Mouse (Mus musculus) forebrain, embryonic 12.5 days (tissue): ENCODE data around the gene Vps33a. TPM values are rescaled to one million over a fixed set of nuclear protein-coding genes. Genes with fewer than 3 reads are reported as not detected.
A peak's percentile ranks its signal among the peaks of the same experiment; 100 is the strongest.

ENCODE experiments used
- ATAC-seq: fragments of 200-750 bp; cut with Nextera tagmentation; 2 replicates; pipeline ENCODE4 v1.8.0; 2017; ENCODE audit warnings: moderate TSS enrichment; ENCODE audit not compliant: low FRiP score
- H3K27ac ChIP-seq: fragments of 300-500 bp; sonication (generic); 2 replicates; pipeline ENCODE4 v1.5.1; 2016; ENCODE audit warnings: mild to moderate bottlenecking
- H3K27me3 ChIP-seq: fragments of 300-500 bp; sonication (generic); 2 replicates; pipeline ENCODE4 v1.6.1; 2016; ENCODE audit warnings: mild to moderate bottlenecking
- H3K36me3 ChIP-seq: fragments of 300-500 bp; sonication (generic); replicated peaks from 2 replicates; pipeline ENCODE4 v1.6.1; 2016; ENCODE audit warnings: mild to moderate bottlenecking
- H3K4me1 ChIP-seq: fragments of 300-500 bp; sonication (generic); 2 replicates; pipeline ENCODE4 v1.6.1; 2016
- H3K4me2 ChIP-seq: fragments of 300-500 bp; sonication (generic); 2 replicates; pipeline ENCODE4 v1.6.1; 2016; ENCODE audit warnings: mild to moderate bottlenecking, moderate library complexity
- H3K4me3 ChIP-seq: fragments of 300-500 bp; sonication (generic); replicated peaks from 2 replicates; pipeline ENCODE4 v1.5.1; 2016; ENCODE audit warnings: mild to moderate bottlenecking
- H3K9ac ChIP-seq: fragments of 300-500 bp; sonication (generic); 2 replicates; pipeline ENCODE4 v1.6.1; 2016; ENCODE audit warnings: mild to moderate bottlenecking
- H3K9me3 ChIP-seq: fragments of 300-500 bp; sonication (generic); 2 replicates; pipeline ENCODE4 v1.6.1; 2016
- WGBS: fragments of 180-500 bp; shearing (Covaris S2); methylation state at CpG from one replicate; pipeline ENCODE4 v1.1.7; 2016; 5-methylcytosine and 5-hydroxymethylcytosine counted together
- microRNA-seq: library from miRNA; unstranded; fragments of <30 nt; microRNA quantifications from one replicate; pipeline ENCODE4, GENCODE M21; 2017
- polyA plus RNA-seq: library from polyadenylated mRNA; unstranded; fragments of >200 nt; fragmentation: Nextera tagmentation; extraction: Ambion mirVana; gene quantifications from 2 replicates; pipeline ENCODE4 v1.2.1, GENCODE M21; 2016

Gene Vps33a
- polyA plus RNA-seq, 1 experiment from 2014 or later = 35.8 TPM

DNA sequence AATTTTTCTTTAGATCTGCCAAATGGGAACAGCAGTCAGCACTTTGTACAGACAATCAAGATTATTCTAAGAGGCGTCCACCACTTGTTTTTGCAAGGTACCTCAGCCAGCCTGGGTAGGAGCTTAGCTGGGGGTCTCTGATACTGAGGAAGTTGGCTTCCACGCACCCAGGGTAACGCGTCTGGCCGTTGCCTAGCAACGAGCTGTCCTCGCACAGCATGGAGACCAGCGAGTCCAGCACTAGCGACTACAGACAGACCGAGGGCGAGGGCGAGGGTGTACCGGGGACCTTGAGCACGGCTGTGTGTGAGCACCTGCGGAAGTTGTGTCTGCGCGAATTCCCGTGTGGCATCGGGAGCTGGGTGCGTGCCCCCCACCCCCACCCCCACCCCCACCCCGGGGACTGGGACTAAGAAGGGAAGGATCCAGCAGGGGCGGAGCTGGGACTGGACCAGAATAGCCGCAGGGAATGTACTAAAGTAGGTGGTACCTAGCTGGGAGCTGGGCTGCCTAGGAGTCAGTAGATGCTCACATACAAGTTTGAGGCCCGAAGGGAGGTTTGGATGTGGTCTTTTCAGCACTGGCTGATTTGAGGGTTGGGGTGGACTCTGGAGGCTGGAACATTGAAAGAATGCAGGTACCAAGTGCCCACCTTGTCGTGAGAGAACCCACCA is 83.6 kb downstream of the Vps33a start, which contains the start of the genes Lrrc43 and Il31:
Gene Lrrc43 (plus strand): TSS at position 194 of the 674 bp plus-strand sequence.
Gene Il31 (minus strand): TSS at position 378 of the 674 bp plus-strand sequence.
- ATAC-seq = peak; percentile 69
- Histone ChIP-seq H3K36me3 (no peaks in the 10 kb centered on the region), H3K9ac (peak within 1 kb of the TSS; percentile 33; the same call in 1 of the 2 replicates), H3K27ac (no peak within 1 kb of the TSS), H3K4me2 (peak within 1 kb of the TSS; percentile 56), H3K4me1 (peaks cover 8% of the 10 kb centered on the region), H3K4me3 (peak within 1 kb of the TSS; percentile 25), H3K9me3 (no peaks in the 10 kb centered on the region), H3K27me3 (peaks cover 8% of the 10 kb centered on the region; the same call in 1 of the 2 replicates)
- 6% methylated on average over 25 of the region's 25 CpGs for WGBS

DNA sequence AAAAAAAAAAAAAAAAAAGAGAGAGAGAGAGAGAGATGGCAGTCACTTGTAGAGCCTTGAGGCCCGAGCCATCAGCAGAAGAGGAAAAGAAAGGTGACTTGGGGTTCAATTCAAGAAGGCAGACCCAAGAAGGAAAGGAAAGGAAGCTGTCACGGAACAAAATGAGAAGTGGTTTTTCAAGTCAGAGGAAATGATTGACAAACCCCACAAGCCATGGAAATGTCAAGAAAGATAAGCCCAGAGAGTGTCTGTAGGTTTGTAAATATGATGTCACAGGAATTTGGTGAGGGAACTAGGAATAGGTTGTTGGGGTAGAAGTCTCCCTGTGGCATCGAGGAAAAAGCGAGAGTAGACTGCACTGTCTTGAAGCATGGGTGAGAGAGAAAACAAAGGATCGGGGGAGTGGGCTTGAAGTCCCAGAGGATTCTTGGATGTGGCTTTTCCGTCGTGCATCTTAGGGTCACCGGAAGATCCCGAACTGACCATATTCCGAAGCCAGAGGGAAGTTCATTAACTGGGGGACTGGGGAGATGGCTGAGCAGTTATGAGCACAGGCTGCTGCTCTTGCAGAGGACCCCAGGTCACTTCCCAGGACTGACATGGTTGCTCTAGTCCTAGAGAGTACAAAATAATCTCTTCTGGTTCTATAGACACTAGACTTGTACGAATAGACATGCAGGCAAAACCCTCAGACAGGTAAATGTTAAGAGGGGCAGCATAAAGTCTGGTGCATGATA is 85.0 kb downstream of the Vps33a start:
- Histone ChIP-seq H3K27me3 (peaks cover 8% of the 10 kb centered on the region; the same call in 1 of the 2 replicates), H3K9me3 (no peaks in the 10 kb centered on the region), H3K4me3 (no peak overlapping the region), H3K36me3 (no peaks in the 10 kb centered on the region), H3K4me1 (peaks cover 8% of the 10 kb centered on the region), H3K27ac (no peak overlapping the region), H3K4me2 (no peak overlapping the region), H3K9ac (no peak overlapping the region)
- 90% methylated on average over 11 of the region's 11 CpGs for WGBS
- no peak for ATAC-seq

Small RNA genes lying within 50 kb of the gene (microRNA-seq; reads per million reads assigned to microRNA genes)
- gene Mir7647 = 1.5 reads per million

Other genes with a start within 250 kb of the Vps33a start
- 64.4 and 66.5 TPM in 2 replicates for gene Bcl7a, start 229.2 kb downstream of the Vps33a start, polyA plus RNA-seq
- gene Mlxip, start 178.2 kb downstream of the Vps33a start, polyA plus RNA-seq = 19.0 and 19.8 TPM in 2 replicates
- gene Lrrc43, start 83.7 kb downstream of the Vps33a start, polyA plus RNA-seq = not detected in 2 replicates
- not detected in 2 replicates for gene Il31, start 83.5 kb downstream of the Vps33a start, polyA plus RNA-seq
- gene B3gnt4, start 62.6 kb downstream of the Vps33a start, polyA plus RNA-seq = 1.8 and 2.1 TPM in 2 replicates
- 128 and 135 TPM in 2 replicates for gene Diablo, start 48.9 kb downstream of the Vps33a start, polyA plus RNA-seq
- gene Gm49027, start 47.5 kb downstream of the Vps33a start, polyA plus RNA-seq = 0.38 and 0.69 TPM in 2 replicates
- 72.0 and 72.7 TPM in 2 replicates for gene Clip1, start 111.6 kb upstream of the Vps33a start, polyA plus RNA-seq
- 103 and 109 TPM in 2 replicates for gene Zcchc8, start 148.1 kb upstream of the Vps33a start, polyA plus RNA-seq
- gene Rsrc2, start 176.4 kb upstream of the Vps33a start, polyA plus RNA-seq = 166 and 179 TPM in 2 replicates
- 49.4 and 51.8 TPM in 2 replicates for gene Kntc1, start 176.7 kb upstream of the Vps33a start, polyA plus RNA-seq